Mouse (Mus musculus) heart, postnatal 0 days (tissue): ENCODE measurements around the gene Gpr84. TPM values are rescaled to one million over a fixed set of nuclear protein-coding genes. Genes with fewer than 3 reads are reported as not detected.

ENCODE experiments used
- ATAC-seq: fragments of 200-750 bp; cut with Nextera tagmentation; 2 replicates; pipeline ENCODE4 v1.8.0; 2017; ENCODE audit warnings: low read depth, moderate number of reproducible peaks, moderate library complexity; ENCODE audit not compliant: insufficient read depth
- DNase-seq: peaks from one replicate; pipeline ENCODE4 v3.0.0-alpha.2; 2016; ENCODE audit warnings: low spot score
- H3K27ac ChIP-seq: fragments of 300-500 bp; sonication (generic); 2 replicates; pipeline ENCODE4 v1.5.1; 2014; ENCODE audit warnings: low read depth, mild to moderate bottlenecking
- H3K27me3 ChIP-seq: fragments of 300-500 bp; sonication (generic); 2 replicates; pipeline ENCODE4 v1.6.1; 2014; ENCODE audit warnings: low read length, mixed read lengths; ENCODE audit not compliant: control insufficient read depth, insufficient read depth
- H3K36me3 ChIP-seq: fragments of 300-500 bp; sonication (generic); replicated peaks from 2 replicates; pipeline ENCODE4 v1.6.1; 2014; ENCODE audit warnings: low read length, mixed read lengths; ENCODE audit not compliant: control insufficient read depth, insufficient read depth
- H3K4me1 ChIP-seq: fragments of 300-500 bp; sonication (generic); 2 replicates; pipeline ENCODE4 v1.6.1; 2014; ENCODE audit warnings: antibody characterized with exemption; ENCODE audit not compliant: control insufficient read depth, insufficient read depth
- H3K4me2 ChIP-seq: fragments of 300-500 bp; sonication (generic); 2 replicates; pipeline ENCODE4 v1.6.1; 2014; ENCODE audit warnings: low read depth, mild to moderate bottlenecking, low read length, moderate library complexity
- H3K4me3 ChIP-seq: fragments of 300-500 bp; sonication (generic); 2 replicates; pipeline ENCODE4 v1.5.1; 2014; ENCODE audit warnings: low read depth, low read length
- H3K9ac ChIP-seq: fragments of 300-500 bp; sonication (generic); replicated peaks from 2 replicates; pipeline ENCODE4 v1.6.1; 2014; ENCODE audit warnings: low read depth, low read length, mixed read lengths
- H3K9me3 ChIP-seq: fragments of 300-500 bp; sonication (generic); replicated peaks from 2 replicates; pipeline ENCODE4 v1.6.1; 2016; ENCODE audit warnings: low read length; ENCODE audit not compliant: control insufficient read depth
- CTCF ChIP-seq: IDR thresholded peaks from 2 replicates; pipeline ENCODE4 v1.5.1; 2016; ENCODE audit warnings: antibody characterized with exemption, control low read depth, low read depth
- EP300 ChIP-seq: IDR thresholded peaks from 2 replicates; pipeline ENCODE4 v1.6.1; 2016; ENCODE audit warnings: antibody characterized with exemption, low read depth
- WGBS: fragments of 180-500 bp; shearing (Covaris S2); extraction: QIAGEN DNeasy Blood & Tissue Kit; methylation state at CpG from one replicate; pipeline ENCODE4 v1.1.7; 2014; 5-methylcytosine and 5-hydroxymethylcytosine counted together
- polyA plus RNA-seq: library from polyadenylated mRNA; unstranded; fragments of >200 nt; fragmentation: Nextera tagmentation; extraction: Ambion mirVana; gene quantifications from 2 replicates; pipeline ENCODE4 v1.2.1, GENCODE M21; 2015
- total RNA-seq: library from RNA; depleted of rRNA; stranded (reverse); fragments of >200 nt; gene quantifications from 2 replicates; pipeline ENCODE4 v1.2.3, GENCODE M21; 2014; ENCODE audit warnings: low replicate concordance

The Gpr84 gene
- total and polyA plus RNA-seq, 2 experiments from 2014 or later = 0.10 TPM; not detected in 1

DNA sequence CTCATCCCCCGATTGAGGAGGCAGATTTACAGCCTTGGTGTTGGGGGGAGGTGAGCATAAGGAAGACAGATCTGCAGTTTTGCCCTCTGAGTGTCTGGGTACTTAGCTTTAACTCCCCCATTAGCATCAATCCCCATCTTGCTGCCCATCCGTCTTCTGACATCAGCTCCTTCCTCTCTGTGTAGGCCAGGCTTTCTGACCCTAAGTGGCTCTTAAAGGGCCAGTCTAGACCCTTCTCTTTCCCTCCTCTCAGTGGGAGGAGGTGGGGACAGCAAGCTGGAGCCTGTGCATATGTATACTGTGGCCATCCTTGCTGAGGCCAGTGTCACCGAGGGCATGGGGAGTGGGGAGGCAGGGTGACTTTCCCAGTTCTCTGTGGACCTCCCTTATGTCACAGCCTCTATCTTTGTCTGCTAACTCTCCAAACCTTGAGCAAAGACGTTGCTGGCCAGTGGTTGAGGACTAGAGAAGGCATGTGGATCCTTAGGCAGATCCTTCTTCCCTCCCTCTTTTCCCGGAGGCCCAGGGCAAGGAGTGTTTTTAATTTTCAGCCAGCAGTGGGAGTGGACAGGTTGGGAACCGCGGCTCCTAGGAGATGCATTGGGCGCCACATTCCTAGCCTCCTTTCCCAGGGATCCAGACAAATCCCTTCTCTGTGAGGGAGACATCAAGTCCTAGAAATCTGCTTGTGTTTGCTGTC, 6.3 kb downstream of the Gpr84 start:
- TF ChIP-seq CTCF (no peak), EP300 (no peak)
- peaks cover 3% of the 10 kb centered on the region for H3K36me3 ChIP-seq

GRCm38 (mm10) chr15:103302341-103303021, 7.9 kb downstream of the Gpr84 start:
- H3K4me1 ChIP-seq = peaks cover 12% of the 10 kb centered on the region
- no peak overlapping the region for H3K4me2 ChIP-seq
- whole genome bisulfite sequencing = 62% methylated on average over 6 of the region's 6 CpGs
- H3K27ac ChIP-seq = no peak overlapping the region
- H3K27me3 ChIP-seq = no peaks in the 10 kb centered on the region
- no peak overlapping the region for H3K4me3 ChIP-seq
- DNase-seq (no peak), ATAC-seq (no peak)
- H3K36me3 ChIP-seq = peaks cover 19% of the 10 kb centered on the region
- no peak overlapping the region for H3K9ac ChIP-seq
- H3K9me3 ChIP-seq = no peaks in the 10 kb centered on the region
- TF ChIP-seq EP300 (no peak), CTCF (no peak)

More for the DNA sequence above, 6.3 kb downstream of the Gpr84 start:
- Histone ChIP-seq H3K27me3 (0 out of 2 replicates have a peak, but pooled peaks cover 2% of the 10 kb centered on the region), H3K9me3 (no peaks in the 10 kb centered on the region), H3K4me3 (peak overlapping the region; percentile 61; the same call in 1 of the 2 replicates), H3K4me2 (peak overlapping the region; percentile 87), H3K27ac (peak overlapping the region; percentile 74), H3K9ac (peak overlapping the region; percentile 54; the same call in 1 of the 2 replicates), H3K4me1 (peaks cover 12% of the 10 kb centered on the region)
- ATAC-seq (no peak), DNase-seq (no peak)
- WGBS = 14% methylated on average over 8 of the region's 8 CpGs

GRCm38 (mm10) chr15:103301547-103302340, 8.7 kb downstream of the Gpr84 start:
- Histone ChIP-seq H3K9ac (no peak overlapping the region), H3K27ac (no peak overlapping the region), H3K27me3 (no peaks in the 10 kb centered on the region), H3K4me2 (no peak overlapping the region), H3K4me1 (peaks cover 12% of the 10 kb centered on the region), H3K36me3 (peaks cover 27% of the 10 kb centered on the region), H3K9me3 (no peaks in the 10 kb centered on the region), H3K4me3 (no peak overlapping the region)
- TF ChIP-seq EP300 = no peak
- no peak for TF ChIP-seq CTCF
- DNase-seq = no peak
- no peak for ATAC-seq
- WGBS = 48% methylated on average over 5 of the region's 5 CpGs

DNA sequence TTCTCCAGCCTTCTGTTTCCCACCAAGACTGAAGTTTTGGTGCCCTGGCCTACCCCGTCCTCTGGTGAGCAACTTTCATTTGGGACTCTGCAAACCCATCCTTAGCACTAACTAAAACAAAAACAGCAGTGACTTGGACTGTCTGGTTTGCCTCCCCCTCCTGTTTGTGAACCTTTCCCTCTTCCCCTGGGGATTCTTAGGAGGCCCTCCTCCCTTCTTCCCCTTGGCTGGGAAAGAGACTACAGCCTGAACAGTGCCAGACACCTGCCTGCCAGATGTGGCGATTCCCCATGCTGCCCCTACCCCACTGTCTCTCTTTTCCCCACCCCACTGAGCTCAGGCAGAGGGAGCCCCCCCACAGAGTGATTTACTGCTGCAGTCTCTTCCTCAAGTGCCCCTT, 9.4 kb downstream of the Gpr84 start:
- Histone ChIP-seq H3K27ac (peak overlapping the region; percentile 22; the same call in 1 of the 2 replicates), H3K4me3 (no peak overlapping the region), H3K4me2 (no peak overlapping the region), H3K9me3 (no peaks in the 10 kb centered on the region), H3K36me3 (peaks cover 33% of the 10 kb centered on the region), H3K4me1 (peaks cover 12% of the 10 kb centered on the region), H3K9ac (no peak overlapping the region), H3K27me3 (no peaks in the 10 kb centered on the region)
- WGBS = 59% methylated on average over 2 of the region's 2 CpGs
- ATAC-seq (no peak), DNase-seq (no peak)
- no peak for TF ChIP-seq EP300
- no peak for TF ChIP-seq CTCF

DNA sequence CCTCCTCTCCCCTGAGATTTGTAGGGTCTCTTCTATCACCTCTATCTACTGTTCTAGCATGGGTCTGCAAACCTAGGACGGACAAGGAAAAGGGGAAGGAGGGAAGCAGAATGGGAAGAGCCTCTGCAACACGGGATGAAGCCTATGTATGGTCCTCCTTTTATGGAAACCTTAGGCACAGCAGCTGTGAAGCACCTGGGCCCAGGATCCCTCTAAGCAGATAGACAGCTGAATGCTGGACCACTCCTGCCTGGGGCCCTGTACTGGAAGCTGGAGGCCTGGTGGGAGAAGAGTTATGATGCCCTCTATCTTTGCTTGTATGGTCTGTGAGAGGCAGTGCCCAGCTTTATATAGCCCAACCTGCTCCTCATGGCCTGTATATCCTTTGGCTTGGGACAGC, 9.9 kb downstream of the Gpr84 start:
- H3K27ac ChIP-seq = peak overlapping the region; percentile 22; the same call in 1 of the 2 replicates
- no peaks in the 10 kb centered on the region for H3K27me3 ChIP-seq
- ATAC-seq (no peak), DNase-seq (no peak)
- TF ChIP-seq EP300 (no peak), CTCF (no peak)
- H3K36me3 ChIP-seq = peaks cover 37% of the 10 kb centered on the region
- no peak overlapping the region for H3K4me3 ChIP-seq
- no peaks in the 10 kb centered on the region for H3K9me3 ChIP-seq
- H3K4me2 ChIP-seq = peak overlapping the region; percentile 34; the same call in 1 of the 2 replicates
- WGBS = 29% methylated on average over 2 of the region's 2 CpGs
- H3K4me1 ChIP-seq = peaks cover 12% of the 10 kb centered on the region
- H3K9ac ChIP-seq = 0 out of 2 replicates have a peak overlapping the region, but pooled peaks have one; percentile 7
